Mouse (Mus musculus) megakaryocyte, embryonic 14.5 days (primary cell): ENCODE measurements around the gene Sertad3.

Source experiments
- FLI1 ChIP-seq: IDR thresholded peaks from 2 replicates; pipeline ENCODE4 v1.6.1; 2012; ENCODE audit warnings: low read length, inconsistent platforms, mixed read lengths
- GATA1 ChIP-seq: IDR thresholded peaks from 3 replicates; pipeline ENCODE4 v1.6.1; 2012; ENCODE audit warnings: mixed read lengths, low read length, inconsistent platforms, borderline replicate concordance

- TF ChIP-seq FLI1 (no peak), GATA1 (no peak)
These were observed 2.0 kb downstream of the Sertad3 start for GRCm38 (mm10) chr7:27475596-27475995.
